Mouse (Mus musculus) liver, adult 2 months (tissue): ENCODE results near the gene Dlg5.

ENCODE experiments used
- CTCF ChIP-seq: fragments of 200-500 bp; IDR thresholded peaks from 2 replicates; pipeline ENCODE4 v1.5.1; 2011; ENCODE audit warnings: low read depth, low read length, control low read depth
- POLR2A ChIP-seq: fragments of 200-500 bp; IDR thresholded peaks from 2 replicates; pipeline ENCODE4 v1.6.1; 2011; ENCODE audit warnings: low read length, control low read depth; ENCODE audit not compliant: insufficient read depth; ENCODE audit errors: extremely low read depth

DNA sequence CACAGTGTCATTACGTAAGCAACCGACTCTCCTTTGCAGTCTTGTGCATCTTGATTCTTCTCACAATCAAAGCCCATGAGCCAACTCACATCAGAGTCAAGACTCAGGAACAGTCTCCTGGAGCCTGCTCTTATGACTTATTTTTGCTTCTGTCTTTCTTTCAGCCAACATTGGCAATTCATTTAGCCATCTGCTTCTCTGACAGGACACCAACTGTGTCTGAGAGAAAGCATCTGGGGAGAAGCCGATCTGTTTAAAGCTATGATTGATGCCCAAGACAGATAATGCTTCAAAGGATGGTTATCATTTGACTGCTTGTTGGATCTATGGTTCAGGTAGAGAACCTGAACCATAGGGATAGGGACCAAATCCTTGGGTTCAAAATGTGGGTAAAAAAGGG is 153.3 kb downstream of the Dlg5 start:
- TF ChIP-seq CTCF, result no peak
- TF ChIP-seq POLR2A, result no peak
